Mouse (Mus musculus): Measurements from ENCODE around the gene Sox4. TPM values are rescaled to one million over a fixed set of nuclear protein-coding genes. Genes with fewer than 3 reads are reported as not detected.
A peak's percentile ranks its signal among the peaks of the same experiment; 100 is the strongest.

Sox4 gene
- polyA plus RNA-seq (2014; fragmentation: Nextera tagmentation; extraction: Ambion mirVana) = 16.8 and 17.1 TPM in 2 replicates

DNA sequence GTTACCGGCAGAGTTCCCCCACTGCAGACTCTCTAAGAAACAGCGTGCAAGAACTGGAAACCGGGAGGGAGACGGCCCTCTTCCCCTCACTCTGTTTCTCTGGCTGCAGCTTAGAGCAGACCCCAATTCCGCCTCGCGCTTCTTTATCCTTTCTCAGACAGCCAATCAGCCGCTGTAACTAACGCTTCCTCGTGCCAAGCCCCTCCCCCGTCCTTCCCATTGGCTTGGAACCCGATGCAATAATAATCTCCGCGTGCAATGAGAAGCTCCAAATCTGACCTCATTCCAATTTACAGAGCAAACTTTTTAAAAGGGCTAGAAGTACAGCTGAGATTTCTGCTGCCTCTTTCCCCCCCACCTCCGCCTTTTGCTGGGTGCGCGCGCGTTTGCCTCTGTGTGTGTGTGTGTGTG is at the start of gene Sox4:
TSS of gene Sox4 (minus strand) at position 133 of the 411 bp plus-strand sequence.
- ATAC-seq (replicated peaks; ENCODE audit: low FRiP score) (peak; percentile 72), DNase-seq (ENCODE audit: low spot score) (peak; percentile 87)
- Histone ChIP-seq H3K27me3 (replicated peaks; ENCODE audit: control insufficient read depth, insufficient read depth, low read length) (peaks cover 25% of the 10 kb centered on the region), H3K9ac (ENCODE audit: low read depth, low read length) (peak within 1 kb of the TSS; percentile 81), H3K9me3 (ENCODE audit: control insufficient read depth, low read length) (no peaks in the 10 kb centered on the region), H3K4me3 (ENCODE audit: low read depth, low read length) (peak within 1 kb of the TSS; percentile 75), H3K36me3 (ENCODE audit: control insufficient read depth, insufficient read depth, low read length) (no peaks in the 10 kb centered on the region), H3K4me2 (peak within 1 kb of the TSS; percentile 89), H3K4me1 (replicated peaks; ENCODE audit: control insufficient read depth, insufficient read depth, low read length) (peaks cover 11% of the 10 kb centered on the region), H3K27ac (ENCODE audit: low read depth, low read length) (peak within 1 kb of the TSS; percentile 92)
- 0% methylated on average over 19 of the region's 19 CpGs for WGBS

DNA sequence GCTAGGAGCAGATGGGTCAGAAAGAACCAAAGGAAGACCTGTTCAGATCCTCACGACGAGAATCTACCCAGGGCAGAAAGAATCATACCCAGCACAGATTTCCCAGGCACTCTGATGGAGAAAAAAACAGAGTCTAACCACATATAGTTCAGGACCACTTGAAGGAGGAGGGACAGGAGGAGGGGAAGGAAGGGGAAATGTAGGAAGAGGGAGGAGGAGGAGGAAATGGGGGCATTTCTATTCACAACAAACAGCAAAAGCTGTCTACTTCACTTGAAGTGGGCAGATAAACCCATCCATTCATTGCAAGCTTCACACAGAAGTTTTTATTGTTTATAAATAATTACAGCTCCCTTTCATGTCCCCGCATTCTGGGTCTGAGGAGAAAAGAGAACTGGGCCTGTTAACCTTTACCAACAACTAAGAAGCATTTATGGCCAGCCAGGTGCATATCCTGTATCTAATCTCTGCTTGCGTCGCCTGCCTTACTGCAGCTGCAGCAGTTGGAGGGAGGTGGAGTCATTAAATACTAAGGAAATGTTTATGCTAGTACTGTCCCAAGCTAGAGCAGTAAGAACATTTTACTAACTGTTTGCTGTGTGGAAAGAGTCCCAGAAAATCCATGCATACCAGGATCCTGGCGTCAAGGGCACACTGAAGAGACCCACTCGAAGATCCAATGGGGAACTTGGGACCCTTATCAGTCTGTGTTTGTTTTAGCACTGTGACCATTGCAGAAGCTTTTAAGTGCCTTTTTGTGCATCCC is 38.6 kb upstream of the Sox4 start:
- DNase-seq (ENCODE audit: low spot score) (no peak), ATAC-seq (replicated peaks; ENCODE audit: low FRiP score) (no peak)
- Histone ChIP-seq H3K9ac (ENCODE audit: low read depth, low read length) (no peak overlapping the region), H3K9me3 (ENCODE audit: control insufficient read depth, low read length) (no peaks in the 10 kb centered on the region), H3K27me3 (replicated peaks; ENCODE audit: control insufficient read depth, insufficient read depth, low read length) (no peaks in the 10 kb centered on the region), H3K4me3 (ENCODE audit: low read depth, low read length) (no peak overlapping the region), H3K4me1 (replicated peaks; ENCODE audit: control insufficient read depth, insufficient read depth, low read length) (no peaks in the 10 kb centered on the region), H3K4me2 (no peak overlapping the region), H3K36me3 (ENCODE audit: control insufficient read depth, insufficient read depth, low read length) (no peaks in the 10 kb centered on the region), H3K27ac (ENCODE audit: low read depth, low read length) (no peak overlapping the region)
- WGBS = 45% methylated on average over 7 of the region's 7 CpGs

DNA sequence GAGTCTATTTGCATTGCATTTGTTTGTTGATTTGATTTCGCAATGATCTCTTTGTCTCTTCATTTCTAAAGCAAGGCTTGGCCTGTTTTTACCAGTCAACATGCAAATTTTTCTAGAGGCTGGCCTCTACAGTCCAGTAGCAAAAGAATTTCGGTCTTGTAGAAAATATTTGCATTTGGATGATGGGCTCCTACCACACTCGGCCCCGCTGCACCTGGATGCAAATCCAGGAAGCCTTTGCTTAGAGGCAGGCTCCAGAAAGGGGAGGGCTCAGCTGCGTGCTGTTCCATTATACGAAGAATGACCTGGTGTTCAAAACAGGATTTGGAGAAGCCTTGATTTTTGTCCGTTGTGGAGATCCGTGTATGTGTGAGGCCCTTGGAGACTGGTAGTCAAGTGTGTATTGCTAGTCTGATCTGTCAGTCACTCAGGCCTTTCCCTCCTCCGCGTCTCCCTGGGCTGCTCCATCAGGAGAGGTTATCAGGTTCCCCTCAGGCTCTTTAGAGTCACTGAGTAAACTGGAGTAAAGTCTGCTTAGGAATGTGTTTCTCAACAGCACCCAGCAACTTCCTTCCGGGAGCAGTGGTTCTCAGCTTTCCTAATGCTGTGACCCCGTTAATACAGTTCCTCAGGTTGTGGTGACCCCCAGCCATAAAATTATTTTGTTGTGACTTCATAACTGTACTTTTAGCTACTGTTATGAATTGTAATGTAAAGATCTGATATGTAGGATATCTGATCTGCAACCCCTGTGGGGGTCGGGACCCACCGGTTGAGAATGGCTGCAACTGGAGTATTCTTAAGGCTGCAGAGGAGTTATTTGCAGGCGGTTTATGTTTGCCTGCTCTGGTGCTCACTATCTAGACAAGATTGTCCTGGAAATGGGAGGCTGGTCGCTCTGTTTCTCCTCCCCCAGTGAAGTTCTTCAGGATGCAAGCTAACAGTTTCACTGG is 35.5 kb upstream of the Sox4 start:
- H3K27ac ChIP-seq (ENCODE audit: low read depth, low read length) = no peak overlapping the region
- H3K27me3 ChIP-seq (replicated peaks; ENCODE audit: control insufficient read depth, insufficient read depth, low read length) = no peaks in the 10 kb centered on the region
- H3K4me3 ChIP-seq (ENCODE audit: low read depth, low read length) = no peak overlapping the region
- no peak overlapping the region for H3K9ac ChIP-seq (ENCODE audit: low read depth, low read length)
- no peaks in the 10 kb centered on the region for H3K36me3 ChIP-seq (ENCODE audit: control insufficient read depth, insufficient read depth, low read length)
- ATAC-seq (replicated peaks; ENCODE audit: low FRiP score) (no peak), DNase-seq (ENCODE audit: low spot score) (no peak)
- H3K9me3 ChIP-seq (ENCODE audit: control insufficient read depth, low read length) = no peaks in the 10 kb centered on the region
- H3K4me2 ChIP-seq = no peak overlapping the region
- 37% methylated on average over 16 of the region's 16 CpGs for WGBS
- H3K4me1 ChIP-seq (replicated peaks; ENCODE audit: control insufficient read depth, insufficient read depth, low read length) = no peaks in the 10 kb centered on the region

GRCm38 (mm10) chr13:28980681-28981080 is 27.2 kb upstream of the Sox4 start:
- no peak overlapping the region for H3K4me3 ChIP-seq (ENCODE audit: low read depth, low read length)
- no peak overlapping the region for H3K9ac ChIP-seq (ENCODE audit: low read depth, low read length)
- H3K4me1 ChIP-seq (replicated peaks; ENCODE audit: control insufficient read depth, insufficient read depth, low read length) = no peaks in the 10 kb centered on the region
- WGBS = 59% methylated on average over 4 of the region's 4 CpGs
- no peaks in the 10 kb centered on the region for H3K27me3 ChIP-seq (replicated peaks; ENCODE audit: control insufficient read depth, insufficient read depth, low read length)
- no peak for ATAC-seq (replicated peaks; ENCODE audit: low FRiP score)
- H3K27ac ChIP-seq (ENCODE audit: low read depth, low read length) = no peak overlapping the region
- no peak for DNase-seq (ENCODE audit: low spot score)
- no peak overlapping the region for H3K4me2 ChIP-seq
- H3K36me3 ChIP-seq (ENCODE audit: control insufficient read depth, insufficient read depth, low read length) = no peaks in the 10 kb centered on the region
- no peaks in the 10 kb centered on the region; the same call in 1 of the 2 replicates for H3K9me3 ChIP-seq (ENCODE audit: control insufficient read depth, low read length)

DNA sequence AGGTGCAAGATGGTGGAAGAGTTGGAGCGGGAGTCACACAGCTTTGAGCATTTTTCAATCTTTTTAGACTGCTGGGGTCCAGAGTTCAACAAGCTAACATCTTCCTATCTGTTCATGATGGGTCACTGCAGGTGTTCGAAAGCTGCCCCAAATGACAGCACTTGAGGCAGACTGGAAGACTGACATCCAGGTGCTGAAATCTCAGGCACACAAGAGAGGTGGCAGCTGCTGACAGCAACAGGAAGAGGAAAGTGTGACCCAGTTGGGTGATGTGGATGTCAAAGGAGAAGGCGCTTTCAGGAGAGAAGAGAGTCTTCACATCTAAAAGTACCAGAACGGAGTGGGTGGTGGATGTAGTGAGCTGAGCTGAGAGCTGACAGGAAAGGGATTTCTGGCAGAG is 21.5 kb upstream of the Sox4 start:
- Histone ChIP-seq H3K27ac (ENCODE audit: low read depth, low read length) (no peak overlapping the region), H3K9me3 (ENCODE audit: control insufficient read depth, low read length) (no peaks in the 10 kb centered on the region; the same call in 1 of the 2 replicates), H3K4me2 (no peak overlapping the region), H3K4me3 (ENCODE audit: low read depth, low read length) (no peak overlapping the region), H3K27me3 (replicated peaks; ENCODE audit: control insufficient read depth, insufficient read depth, low read length) (no peaks in the 10 kb centered on the region), H3K9ac (ENCODE audit: low read depth, low read length) (no peak overlapping the region), H3K4me1 (replicated peaks; ENCODE audit: control insufficient read depth, insufficient read depth, low read length) (no peaks in the 10 kb centered on the region), H3K36me3 (ENCODE audit: control insufficient read depth, insufficient read depth, low read length) (no peaks in the 10 kb centered on the region)
- WGBS = 83% methylated on average over 4 of the region's 4 CpGs
- ATAC-seq (replicated peaks; ENCODE audit: low FRiP score) = no peak
- DNase-seq (ENCODE audit: low spot score) = no peak

- no peak overlapping the region for H3K4me2 ChIP-seq
- H3K4me1 ChIP-seq (replicated peaks; ENCODE audit: control insufficient read depth, insufficient read depth, low read length) = no peaks in the 10 kb centered on the region
- no peaks in the 10 kb centered on the region; the same call in 1 of the 2 replicates for H3K9me3 ChIP-seq (ENCODE audit: control insufficient read depth, low read length)
- H3K27ac ChIP-seq (ENCODE audit: low read depth, low read length) = no peak overlapping the region
- no peak for DNase-seq (ENCODE audit: low spot score)
- H3K27me3 ChIP-seq (replicated peaks; ENCODE audit: control insufficient read depth, insufficient read depth, low read length) = no peaks in the 10 kb centered on the region
- no peak overlapping the region for H3K9ac ChIP-seq (ENCODE audit: low read depth, low read length)
- 63% methylated on average over 5 of the region's 5 CpGs for WGBS
- ATAC-seq (replicated peaks; ENCODE audit: low FRiP score) = no peak
- no peak overlapping the region for H3K4me3 ChIP-seq (ENCODE audit: low read depth, low read length)
- no peaks in the 10 kb centered on the region for H3K36me3 ChIP-seq (ENCODE audit: control insufficient read depth, insufficient read depth, low read length)
Measured at GRCm38 (mm10) chr13:28974597-28974996, 21.1 kb upstream of the Sox4 start.

GRCm38 (mm10) chr13:28960916-28961315 is 7.4 kb upstream of the Sox4 start:
- Histone ChIP-seq H3K4me2 (no peak overlapping the region), H3K9ac (ENCODE audit: low read depth, low read length) (no peak overlapping the region), H3K4me1 (replicated peaks; ENCODE audit: control insufficient read depth, insufficient read depth, low read length) (peaks cover 11% of the 10 kb centered on the region), H3K9me3 (ENCODE audit: control insufficient read depth, low read length) (no peaks in the 10 kb centered on the region), H3K27ac (ENCODE audit: low read depth, low read length) (no peak overlapping the region), H3K4me3 (ENCODE audit: low read depth, low read length) (no peak overlapping the region), H3K27me3 (replicated peaks; ENCODE audit: control insufficient read depth, insufficient read depth, low read length) (no peaks in the 10 kb centered on the region), H3K36me3 (ENCODE audit: control insufficient read depth, insufficient read depth, low read length) (no peaks in the 10 kb centered on the region)
- DNase-seq (ENCODE audit: low spot score) (no peak), ATAC-seq (replicated peaks; ENCODE audit: low FRiP score) (no peak)
- 93% methylated on average over 8 of the region's 8 CpGs for WGBS

DNA sequence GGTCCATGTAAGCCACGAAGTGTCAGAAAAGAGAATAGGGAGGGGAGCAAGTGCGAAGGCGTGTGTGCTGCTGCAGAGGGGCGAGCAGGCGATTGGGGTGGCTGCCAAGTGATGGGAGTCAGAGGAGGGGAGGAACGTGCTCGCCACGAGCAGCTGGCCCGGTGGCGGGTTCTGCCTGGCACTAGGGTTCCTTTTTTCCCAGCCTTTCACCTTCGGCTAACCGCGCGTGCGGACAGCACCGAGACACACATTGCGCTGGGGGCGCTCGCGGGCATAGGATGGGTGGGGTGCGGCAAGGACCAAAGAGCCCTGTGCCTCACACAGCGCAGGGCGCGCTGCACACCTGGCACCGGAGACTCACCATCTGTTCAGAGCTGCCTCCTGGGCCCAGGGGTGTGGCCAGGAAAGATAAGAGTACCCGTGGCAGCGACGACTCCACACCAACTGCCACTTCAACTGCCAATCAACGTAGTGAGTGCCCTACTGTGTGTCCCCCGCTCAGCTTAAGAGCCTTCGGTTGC is 6.0 kb upstream of the Sox4 start:
- WGBS = 2% methylated on average over 31 of the region's 31 CpGs
- H3K27ac ChIP-seq (ENCODE audit: low read depth, low read length) = no peak overlapping the region; the same call in 1 of the 2 replicates
- peak; percentile 80 for DNase-seq (ENCODE audit: low spot score)

More for the DNA sequence above, 6.0 kb upstream of the Sox4 start:
- H3K27me3 ChIP-seq (replicated peaks; ENCODE audit: control insufficient read depth, insufficient read depth, low read length) = no peaks in the 10 kb centered on the region
- peaks cover 11% of the 10 kb centered on the region for H3K4me1 ChIP-seq (replicated peaks; ENCODE audit: control insufficient read depth, insufficient read depth, low read length)
- H3K9me3 ChIP-seq (ENCODE audit: control insufficient read depth, low read length) = no peaks in the 10 kb centered on the region
- H3K4me3 ChIP-seq (ENCODE audit: low read depth, low read length) = peak overlapping the region; percentile 50
- no peaks in the 10 kb centered on the region for H3K36me3 ChIP-seq (ENCODE audit: control insufficient read depth, insufficient read depth, low read length)
- H3K9ac ChIP-seq (ENCODE audit: low read depth, low read length) = no peak overlapping the region
- peak overlapping the region; percentile 91 for H3K4me2 ChIP-seq
- peak; percentile 67 for ATAC-seq (replicated peaks; ENCODE audit: low FRiP score)

Data from liver, embryonic 11.5 days (tissue).